Mouse (Mus musculus) heart, adult 18-20 months (tissue): ENCODE data around the gene Fabp6. TPM values are rescaled to one million over a fixed set of nuclear protein-coding genes. Genes with fewer than 3 reads are reported as not detected.
A peak's percentile ranks its signal among the peaks of the same experiment; 100 is the strongest.

ENCODE experiments used
- DNase-seq, 2 experiments: peaks; one replicate each; pipeline ENCODE4 v3.0.0; 2021 to 2022; ENCODE audit warnings: mixed read lengths in 1 of 2
- total RNA-seq, 2 experiments: library from RNA; stranded (reverse); gene quantifications; 2 replicates each; pipeline ENCODE4 v1.2.3; 2021

The Fabp6 gene
- total RNA-seq, 2 experiments from 2014 or later, result not detected

- no peak for DNase-seq
Measured at GRCm38 (mm10) chr11:43589530-43590072, 11.7 kb downstream of the Fabp6 start.

- peak; percentile 70 to 93 for DNase-seq
Measured at GRCm38 (mm10) chr11:43586324-43587090, 14.8 kb downstream of the Fabp6 start, which contains the start of gene 4933415A04Rik. Gene 4933415A04Rik (plus strand): TSS chr11:43587040.

- DNase-seq, result no peak
Measured at GRCm38 (mm10) chr11:43585211-43586005, 15.9 kb downstream of the Fabp6 start.

GRCm38 (mm10) chr11:43577713-43578478 lies 23.4 kb downstream of the Fabp6 start:
- no peak for DNase-seq

GRCm38 (mm10) chr11:43575376-43576151 lies 25.8 kb downstream of the Fabp6 start:
- DNase-seq, result no peak

- DNase-seq, result no peak
Measured at GRCm38 (mm10) chr11:43575061-43575375, 26.3 kb downstream of the Fabp6 start.

GRCm38 (mm10) chr11:43569595-43569994 lies 31.7 kb downstream of the Fabp6 start:
- peak; percentile 88 to 94 for DNase-seq

GRCm38 (mm10) chr11:43569188-43569587 lies 32.2 kb downstream of the Fabp6 start:
- no peak for DNase-seq

- peak in 1 of 2 experiments; percentile 47 for DNase-seq
Measured at GRCm38 (mm10) chr11:43568263-43568662, 33.1 kb downstream of the Fabp6 start.

- peak in 1 of 2 experiments; percentile 22 for DNase-seq
Measured at GRCm38 (mm10) chr11:43566696-43567095, 34.6 kb downstream of the Fabp6 start.

GRCm38 (mm10) chr11:43565852-43566251 lies 35.5 kb downstream of the Fabp6 start:
- no peak for DNase-seq

GRCm38 (mm10) chr11:43565414-43565813 lies 35.9 kb downstream of the Fabp6 start:
- no peak for DNase-seq

- DNase-seq, result no peak
Measured at GRCm38 (mm10) chr11:43563654-43564244, 37.6 kb downstream of the Fabp6 start.

GRCm38 (mm10) chr11:43559515-43560292 lies 41.6 kb downstream of the Fabp6 start:
- no peak for DNase-seq

- DNase-seq, result peak in 1 of 2 experiments; percentile 9
Measured at GRCm38 (mm10) chr11:43556538-43556937, 44.8 kb downstream of the Fabp6 start.

- DNase-seq, result no peak
Measured at GRCm38 (mm10) chr11:43552675-43553074, 48.7 kb downstream of the Fabp6 start.

- DNase-seq, result no peak
Measured at GRCm38 (mm10) chr11:43551756-43552155, 49.6 kb downstream of the Fabp6 start.

- peak; percentile 61 to 81 for DNase-seq
Measured at GRCm38 (mm10) chr11:43549701-43550100, 51.6 kb downstream of the Fabp6 start.

GRCm38 (mm10) chr11:43548657-43549435 lies 52.5 kb downstream of the Fabp6 start:
- peak; percentile 23 to 26 for DNase-seq
